ENCODE assay signal across 8 mouse cellular contexts in the genomic region with DNA sequence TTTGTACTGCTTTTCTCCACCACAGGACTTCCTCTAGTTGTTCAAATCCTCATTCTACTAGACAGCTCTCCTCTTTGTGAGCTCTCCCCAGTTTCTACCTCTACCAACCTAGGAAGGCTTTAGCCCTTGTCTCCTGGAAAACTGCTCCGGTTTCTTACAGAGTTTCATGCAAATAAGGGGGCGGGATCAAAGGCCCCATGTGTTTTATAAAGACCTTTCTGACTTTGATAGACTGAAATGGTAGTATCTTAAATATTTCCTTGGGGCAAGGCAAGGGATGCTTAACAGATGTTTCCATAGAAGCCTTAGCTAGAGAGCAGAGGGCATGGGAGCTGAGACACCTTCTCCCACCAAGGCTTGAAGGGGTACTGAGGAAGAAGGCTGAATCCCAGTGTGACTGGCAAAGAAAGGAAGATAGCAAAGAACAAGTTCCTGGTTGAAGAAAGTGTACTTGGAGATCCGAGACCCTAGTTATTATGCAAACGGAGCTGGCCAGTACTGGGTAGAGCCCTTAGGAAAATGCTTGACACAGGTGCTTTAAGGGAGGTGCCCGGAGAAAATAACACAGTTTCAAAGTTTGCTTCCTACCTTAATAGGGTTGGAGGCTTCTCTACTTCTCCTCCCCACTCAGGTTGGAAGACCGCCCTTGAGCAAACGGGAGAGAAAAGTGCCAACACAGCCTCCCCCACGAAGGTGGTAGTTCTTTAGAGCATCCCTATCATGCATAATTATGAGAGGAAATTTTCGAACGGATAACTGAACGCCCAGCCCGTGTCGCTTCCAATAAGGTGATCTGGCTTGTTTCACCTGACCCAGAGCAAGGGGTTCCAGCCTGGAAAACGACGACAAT. TPM values are rescaled to one million over a fixed set of nuclear protein-coding genes. Genes with fewer than 3 reads are reported as not detected.
DNase-seq lines count a peak whose midpoint lies in the region; ATAC-seq lines count a peak whose summit lies in the region.

A gene (plus strand): TSS at position 657 of the 850 bp plus-strand sequence.

- H3K27me3 ChIP-seq in embryonic facial prominence, embryonic 14.5 days (replicated peaks; ENCODE audit: control insufficient read depth, insufficient read depth, low read length), result no peaks in the 10 kb centered on the region
- no peaks in the 10 kb centered on the region for H3K27me3 ChIP-seq in hindbrain, embryonic 12.5 days
- H3K27me3 ChIP-seq in liver, embryonic 13.5 days, result peaks cover 51% of the 10 kb centered on the region

- H3K9ac ChIP-seq in embryonic facial prominence, embryonic 14.5 days (ENCODE audit: low read depth, low read length), result peak within 1 kb of the TSS; percentile 92
- peak within 1 kb of the TSS; percentile 98 for H3K9ac ChIP-seq in hindbrain, embryonic 12.5 days
- H3K9ac ChIP-seq in liver, embryonic 13.5 days, result peak within 1 kb of the TSS; percentile 79

- no peak for DNase-seq in frontal cortex, adult 2 months (ENCODE audit: extremely low spot score in 1 of 2, low spot score in 1 of 2)
- DNase-seq in frontal cortex, postnatal 36 days (ENCODE audit: low spot score in 2 of 2), result no peak
- peak; percentile 51 for DNase-seq in 416B (ENCODE audit: low read depth)
- no peak for DNase-seq in embryonic facial prominence, embryonic 14.5 days (ENCODE audit: low spot score)
- no peak for DNase-seq in liver, embryonic 13.5 days
- no peak for DNase-seq in spleen, adult 12 weeks (ENCODE audit: low spot score)
- DNase-seq in frontal cortex, postnatal 25 days (ENCODE audit: low spot score in 2 of 2), result no peak

- no peaks in the 10 kb centered on the region for H3K36me3 ChIP-seq in embryonic facial prominence, embryonic 14.5 days (ENCODE audit: control insufficient read depth, insufficient read depth, low read length)
- H3K36me3 ChIP-seq in hindbrain, embryonic 12.5 days, result no peaks in the 10 kb centered on the region
- H3K36me3 ChIP-seq in liver, embryonic 13.5 days, result no peaks in the 10 kb centered on the region

- 4% methylated on average over 13 of the region's 15 CpGs for WGBS in embryonic facial prominence, embryonic 14.5 days
- 4% methylated on average over 15 of the region's 15 CpGs for WGBS in hindbrain, embryonic 12.5 days
- WGBS in liver, embryonic 13.5 days (ENCODE audit: insufficient replicate concordance), result 9% methylated on average over 15 of the region's 15 CpGs

- H3K4me1 ChIP-seq in embryonic facial prominence, embryonic 14.5 days (ENCODE audit: control insufficient read depth, insufficient read depth, low read length), result peaks cover 21% of the 10 kb centered on the region
- peaks cover 46% of the 10 kb centered on the region for H3K4me1 ChIP-seq in hindbrain, embryonic 12.5 days
- peaks cover 28% of the 10 kb centered on the region for H3K4me1 ChIP-seq in liver, embryonic 13.5 days (replicated peaks)

- no peaks in the 10 kb centered on the region for H3K9me3 ChIP-seq in embryonic facial prominence, embryonic 14.5 days (ENCODE audit: control insufficient read depth, low read length)
- no peaks in the 10 kb centered on the region for H3K9me3 ChIP-seq in hindbrain, embryonic 12.5 days (replicated peaks)
- no peaks in the 10 kb centered on the region for H3K9me3 ChIP-seq in liver, embryonic 13.5 days (replicated peaks)

- H3K4me2 ChIP-seq in embryonic facial prominence, embryonic 14.5 days (ENCODE audit: low read depth, low read length), result peak within 1 kb of the TSS; percentile 87
- peak within 1 kb of the TSS; percentile 87 for H3K4me2 ChIP-seq in hindbrain, embryonic 12.5 days (replicated peaks)
- H3K4me2 ChIP-seq in liver, embryonic 13.5 days, result peak within 1 kb of the TSS; percentile 96

- peak within 1 kb of the TSS; percentile 87 for H3K27ac ChIP-seq in embryonic facial prominence, embryonic 14.5 days (replicated peaks; ENCODE audit: low read depth, low read length)
- peak within 1 kb of the TSS; percentile 97 for H3K27ac ChIP-seq in hindbrain, embryonic 12.5 days
- no peak within 1 kb of the TSS; the same call in 1 of the 2 replicates for H3K27ac ChIP-seq in liver, embryonic 13.5 days

- H3K4me3 ChIP-seq in embryonic facial prominence, embryonic 14.5 days (ENCODE audit: low read depth, low read length), result peak within 1 kb of the TSS; percentile 92
- peak within 1 kb of the TSS; percentile 86 for H3K4me3 ChIP-seq in hindbrain, embryonic 12.5 days
- H3K4me3 ChIP-seq in liver, embryonic 13.5 days (replicated peaks), result peak within 1 kb of the TSS; percentile 69

- no peak for ATAC-seq in embryonic facial prominence, embryonic 14.5 days (ENCODE audit: low read depth)
- ATAC-seq in hindbrain, embryonic 12.5 days (ENCODE audit: low FRiP score), result peak; percentile 1; the same call in 1 of the 2 replicates
- ATAC-seq in liver, embryonic 13.5 days (ENCODE audit: low read depth), result no peak

RNA-seq across cellular contexts. Expression of the gene that starts here (rescaled TPM):
- 14.9 and 16.2 TPM in 2 replicates for polyA plus RNA-seq in frontal cortex, adult 2 months (2012; rRNA removed)
- polyA plus RNA-seq in embryonic facial prominence, embryonic 14.5 days (2014; fragmentation: Nextera tagmentation; extraction: Ambion mirVana), result 7.0 and 7.1 TPM in 2 replicates
- 17.0 and 19.8 TPM in 2 replicates for polyA plus RNA-seq in hindbrain, embryonic 12.5 days (2016; fragmentation: Nextera tagmentation; extraction: Ambion mirVana)
- polyA plus RNA-seq in liver, embryonic 13.5 days (2015; fragmentation: Nextera tagmentation; extraction: Ambion mirVana), result 0.82 and 1.2 TPM in 2 replicates
